Mouse (Mus musculus) testis, postnatal 10 days (tissue): Measurements from ENCODE around the gene Lztfl1.
"Not testable (repeated sequence)": the region's sequence is repeated elsewhere in the genome, so short reads cannot be mapped to it uniquely, and the experiment has no call there.

Experiments
- DNase-seq: peaks from one replicate; pipeline ENCODE4 v3.0.0; 2021; ENCODE audit warnings: low spot score

Lztfl1 gene

GRCm38 (mm10) chr9:123717186-123718008 lies at the start of gene Lztfl1:
TSS of gene Lztfl1 (minus strand) at chr9:123717697.
- peak; percentile 95 for DNase-seq

- DNase-seq: no peak
These were observed 49.5 kb upstream of the Lztfl1 start for GRCm38 (mm10) chr9:123766996-123767395.

GRCm38 (mm10) chr9:123763771-123764170 lies 46.3 kb upstream of the Lztfl1 start:
- no peak for DNase-seq

GRCm38 (mm10) chr9:123762886-123763285 lies 45.4 kb upstream of the Lztfl1 start:
- DNase-seq: no peak

GRCm38 (mm10) chr9:123760806-123761205 lies 43.3 kb upstream of the Lztfl1 start:
- DNase-seq: no peak

- DNase-seq: no peak
These were observed 41.1 kb upstream of the Lztfl1 start for GRCm38 (mm10) chr9:123758645-123759044.

GRCm38 (mm10) chr9:123758156-123758555 lies 40.7 kb upstream of the Lztfl1 start:
- no peak for DNase-seq

- no peak for DNase-seq
These were observed 39.8 kb upstream of the Lztfl1 start for GRCm38 (mm10) chr9:123757326-123757725.

GRCm38 (mm10) chr9:123756752-123757151 lies 39.3 kb upstream of the Lztfl1 start:
- DNase-seq: no peak

- no peak for DNase-seq
These were observed 36.8 kb upstream of the Lztfl1 start for GRCm38 (mm10) chr9:123754333-123754732.

- not testable (repeated sequence) for DNase-seq
These were observed 32.2 kb upstream of the Lztfl1 start for GRCm38 (mm10) chr9:123749687-123750086.

- DNase-seq: no peak
These were observed 23.3 kb upstream of the Lztfl1 start for GRCm38 (mm10) chr9:123740799-123741198.

GRCm38 (mm10) chr9:123734133-123734532 lies 16.6 kb upstream of the Lztfl1 start:
- no peak for DNase-seq

- no peak for DNase-seq
These were observed 13.8 kb upstream of the Lztfl1 start for GRCm38 (mm10) chr9:123731271-123731670.

GRCm38 (mm10) chr9:123722737-123723493 lies 5.4 kb upstream of the Lztfl1 start:
- DNase-seq: no peak

GRCm38 (mm10) chr9:123716301-123716700 lies 1.2 kb downstream of the Lztfl1 start:
- DNase-seq: no peak

- DNase-seq: no peak
These were observed 4.4 kb downstream of the Lztfl1 start for GRCm38 (mm10) chr9:123713111-123713510.

GRCm38 (mm10) chr9:123709226-123709625 lies 8.3 kb downstream of the Lztfl1 start:
- no peak for DNase-seq

- DNase-seq: no peak
These were observed 15.7 kb downstream of the Lztfl1 start for GRCm38 (mm10) chr9:123701822-123702221.

GRCm38 (mm10) chr9:123695634-123696302 lies 21.7 kb downstream of the Lztfl1 start:
- no peak for DNase-seq

- no peak for DNase-seq
These were observed 29.3 kb downstream of the Lztfl1 start for GRCm38 (mm10) chr9:123688227-123688626.

GRCm38 (mm10) chr9:123686206-123686605 lies 31.3 kb downstream of the Lztfl1 start:
- DNase-seq: no peak

GRCm38 (mm10) chr9:123683704-123684103 lies 33.8 kb downstream of the Lztfl1 start:
- no peak for DNase-seq
